Comparison of ENCODE assay signal across 8 mouse cellular contexts in the genomic region with DNA sequence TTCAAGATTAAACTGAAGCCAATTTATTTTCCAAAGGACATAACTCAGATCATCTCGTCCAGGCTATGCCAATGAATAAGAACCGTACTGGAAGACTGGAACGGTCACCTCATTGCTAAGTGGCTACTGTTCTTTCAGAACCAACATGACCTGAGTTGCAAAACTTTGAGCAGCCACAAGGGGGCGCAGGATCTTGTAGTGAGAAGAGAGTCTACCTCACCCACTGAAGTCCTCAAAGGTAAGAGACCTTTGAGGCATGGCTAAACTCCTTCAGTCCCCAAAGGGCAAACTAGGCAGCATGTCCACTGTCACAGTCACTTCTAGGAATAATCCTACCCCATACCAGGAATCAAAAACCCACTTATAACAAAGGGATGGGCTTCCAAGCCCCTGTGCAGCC. TPM values are rescaled to one million over a fixed set of nuclear protein-coding genes. Genes with fewer than 3 reads are reported as not detected.
DNase-seq lines count a peak whose midpoint lies in the region; ATAC-seq and TF ChIP-seq lines count a peak whose summit lies in the region.
"Had no signal": no experiment of that assay in that cellular context is flagged by ENCODE, and none has a peak within 500 bp of the region (broad histone marks: within the 10 kb centered on the region; RNA-seq: fewer than 3 reads in every experiment).

No protein-coding gene starts in this region.

- no peak for TF ChIP-seq POLR2A in spleen, adult 2 months (IDR thresholded peaks at IDR 0.05; ENCODE audit: low read depth, low read length)

- TF ChIP-seq CTCF in spleen, adult 2 months (IDR thresholded peaks at IDR 0.05; ENCODE audit: extremely low read depth, insufficient read depth, insufficient read length, insufficient replicate concordance) = peak; percentile 69; the same call in 1 of the 2 replicates

- peak; percentile 90 for DNase-seq in NIH3T3 (ENCODE audit: low read depth)
- DNase-seq in cerebellum, postnatal 10 days = peak; percentile 95 to 98
- peak; percentile 26 for DNase-seq in gastrocnemius, postnatal 25 days
- DNase-seq in layer of hippocampus, adult 9-11 months = peak; percentile 69
- DNase-seq in lung, postnatal 4 days = peak; percentile 73 to 86
- peak; percentile 41 to 75 for DNase-seq in spleen, adult 2 months (ENCODE audit: low read depth in 1 of 2, low spot score in 2 of 2)

- H3K4me1 ChIP-seq in spleen, adult 2 months (ENCODE audit: control insufficient read depth, insufficient read depth, insufficient read length) = no peaks in the 10 kb centered on the region

- peaks cover 12% of the 10 kb centered on the region for H3K36me3 ChIP-seq in spleen, adult 2 months (ENCODE audit: control insufficient read depth, insufficient read depth, low read length)

- no peaks in the 10 kb centered on the region for H3K27me3 ChIP-seq in spleen, adult 2 months (ENCODE audit: control insufficient read depth, insufficient read depth, low read length)

- peak; percentile 42 for ATAC-seq in CD4-positive, CD25-positive, alpha-beta regulatory T cell, adult 4 months

- H3K4me3 ChIP-seq in spleen, adult 2 months (ENCODE audit: extremely low read depth, insufficient read depth, insufficient read length) = no peak overlapping the region

- 23% methylated on average over 4 of the region's 4 CpGs for WGBS in spleen, adult 2 months

- no peak overlapping the region for H3K27ac ChIP-seq in spleen, adult 2 months (ENCODE audit: insufficient read depth, low read length)
- H3K27ac ChIP-seq: macrophage had no signal

RNA-seq across cellular contexts. Expression of a gene that starts 23.0 kb away (rescaled TPM):
- polyA plus RNA-seq in CD4-positive, CD25-positive, alpha-beta regulatory T cell, adult 4 months (2017; shearing (Covaris generic)) = not detected
- not detected for total RNA-seq in gastrocnemius, postnatal 25 days (2021)
- polyA plus RNA-seq in spleen, adult 2 months (2012; rRNA removed) = not detected in 2 replicates
- polyA plus RNA-seq: macrophage had no signal

RNA-seq across cellular contexts. Expression of a gene that starts 44.2 kb away (rescaled TPM):
- under 1 TPM; 0.16 to 0.17 TPM for polyA plus RNA-seq in CD4-positive, CD25-positive, alpha-beta regulatory T cell, adult 4 months (2017; shearing (Covaris generic))
- 1 to 10 TPM; 4.0 to 5.2 TPM for total RNA-seq in gastrocnemius, postnatal 25 days (2021)
- polyA plus RNA-seq in spleen, adult 2 months (2012; rRNA removed) = 39.2 and 46.1 TPM in 2 replicates
- polyA plus RNA-seq: macrophage had no signal

Comparison
In these comparisons a context has a peak if more than half of its experiments do, and no peak if none do; other contexts are left out.
1. DNase-seq: peak in every context shown above with its lines; median percentile 96 in cerebellum, postnatal 10 days; 90 in NIH3T3; 80 in lung, postnatal 4 days; 69 in layer of hippocampus, adult 9-11 months; 58 in spleen, adult 2 months; 26 in gastrocnemius, postnatal 25 days.
2. RNA of a gene that starts 44.2 kb away (polyA plus RNA-seq): 39.2 to 46.1 TPM in spleen, adult 2 months; 0.16 to 0.17 TPM in CD4-positive, CD25-positive, alpha-beta regulatory T cell, adult 4 months; every median in the first group is over 10 times any median in the second.